Mouse (Mus musculus): ENCODE data around the gene Zfhx3. TPM values are rescaled to one million over a fixed set of nuclear protein-coding genes. Genes with fewer than 3 reads are reported as not detected.
A peak's percentile ranks its signal among the peaks of the same experiment; 100 is the strongest.

Zfhx3 gene
- total RNA-seq, 1 experiment from 2014 or later = 2.3 TPM

GRCm38 (mm10) chr8:108888924-108889323 lies 946.5 kb downstream of the Zfhx3 start:
- no peak for ATAC-seq (replicated peaks; ENCODE audit: insufficient number of reproducible peaks, low FRiP score, low TSS enrichment, poor library complexity, severe bottlenecking)

GRCm38 (mm10) chr8:108889406-108889805 lies 947.0 kb downstream of the Zfhx3 start:
- ATAC-seq (replicated peaks; ENCODE audit: insufficient number of reproducible peaks, low FRiP score, low TSS enrichment, poor library complexity, severe bottlenecking) = no peak

- ATAC-seq (replicated peaks; ENCODE audit: insufficient number of reproducible peaks, low FRiP score, low TSS enrichment, poor library complexity, severe bottlenecking) = no peak
These were observed 951.8 kb downstream of the Zfhx3 start for GRCm38 (mm10) chr8:108894287-108894686.

- no peak for ATAC-seq (replicated peaks; ENCODE audit: insufficient number of reproducible peaks, low FRiP score, low TSS enrichment, poor library complexity, severe bottlenecking)
These were observed 954.3 kb downstream of the Zfhx3 start for GRCm38 (mm10) chr8:108896468-108897346.

GRCm38 (mm10) chr8:108897347-108898100 lies 955.1 kb downstream of the Zfhx3 start:
- no peak for ATAC-seq (replicated peaks; ENCODE audit: insufficient number of reproducible peaks, low FRiP score, low TSS enrichment, poor library complexity, severe bottlenecking)

- ATAC-seq (replicated peaks; ENCODE audit: insufficient number of reproducible peaks, low FRiP score, low TSS enrichment, poor library complexity, severe bottlenecking) = no peak
These were observed 956.9 kb downstream of the Zfhx3 start for GRCm38 (mm10) chr8:108899251-108899771.

- ATAC-seq (replicated peaks; ENCODE audit: insufficient number of reproducible peaks, low FRiP score, low TSS enrichment, poor library complexity, severe bottlenecking) = no peak
These were observed 958.1 kb downstream of the Zfhx3 start for GRCm38 (mm10) chr8:108900541-108900940.

- ATAC-seq (replicated peaks; ENCODE audit: insufficient number of reproducible peaks, low FRiP score, low TSS enrichment, poor library complexity, severe bottlenecking) = no peak
These were observed 958.8 kb downstream of the Zfhx3 start for GRCm38 (mm10) chr8:108901208-108901607.

GRCm38 (mm10) chr8:108903550-108903949 lies 961.1 kb downstream of the Zfhx3 start:
- no peak for ATAC-seq (replicated peaks; ENCODE audit: insufficient number of reproducible peaks, low FRiP score, low TSS enrichment, poor library complexity, severe bottlenecking)

- ATAC-seq (replicated peaks; ENCODE audit: insufficient number of reproducible peaks, low FRiP score, low TSS enrichment, poor library complexity, severe bottlenecking) = no peak
These were observed 962.0 kb downstream of the Zfhx3 start for GRCm38 (mm10) chr8:108904288-108904971.

GRCm38 (mm10) chr8:108908066-108908465 lies 965.6 kb downstream of the Zfhx3 start:
- no peak for ATAC-seq (replicated peaks; ENCODE audit: insufficient number of reproducible peaks, low FRiP score, low TSS enrichment, poor library complexity, severe bottlenecking)

- ATAC-seq (replicated peaks; ENCODE audit: insufficient number of reproducible peaks, low FRiP score, low TSS enrichment, poor library complexity, severe bottlenecking) = no peak
These were observed 966.1 kb downstream of the Zfhx3 start for GRCm38 (mm10) chr8:108908540-108908939.

- no peak for ATAC-seq (replicated peaks; ENCODE audit: insufficient number of reproducible peaks, low FRiP score, low TSS enrichment, poor library complexity, severe bottlenecking)
These were observed 966.6 kb downstream of the Zfhx3 start for GRCm38 (mm10) chr8:108909035-108909434.

- no peak for ATAC-seq (replicated peaks; ENCODE audit: insufficient number of reproducible peaks, low FRiP score, low TSS enrichment, poor library complexity, severe bottlenecking)
These were observed 967.0 kb downstream of the Zfhx3 start for GRCm38 (mm10) chr8:108909455-108909854.

GRCm38 (mm10) chr8:108910843-108911242 lies 968.4 kb downstream of the Zfhx3 start:
- ATAC-seq (replicated peaks; ENCODE audit: insufficient number of reproducible peaks, low FRiP score, low TSS enrichment, poor library complexity, severe bottlenecking) = no peak

- ATAC-seq (replicated peaks; ENCODE audit: insufficient number of reproducible peaks, low FRiP score, low TSS enrichment, poor library complexity, severe bottlenecking) = peak; percentile 81
These were observed 969.1 kb downstream of the Zfhx3 start for GRCm38 (mm10) chr8:108911511-108911910.

GRCm38 (mm10) chr8:108912998-108913397 lies 970.6 kb downstream of the Zfhx3 start:
- no peak for ATAC-seq (replicated peaks; ENCODE audit: insufficient number of reproducible peaks, low FRiP score, low TSS enrichment, poor library complexity, severe bottlenecking)

- no peak for ATAC-seq (replicated peaks; ENCODE audit: insufficient number of reproducible peaks, low FRiP score, low TSS enrichment, poor library complexity, severe bottlenecking)
These were observed 973.0 kb downstream of the Zfhx3 start for GRCm38 (mm10) chr8:108915425-108915824.

GRCm38 (mm10) chr8:108915876-108916275 lies 973.4 kb downstream of the Zfhx3 start:
- ATAC-seq (replicated peaks; ENCODE audit: insufficient number of reproducible peaks, low FRiP score, low TSS enrichment, poor library complexity, severe bottlenecking) = no peak

Measured in monocyte, adult 5-6 weeks (primary cell).